Mouse (Mus musculus): ENCODE results near the gene Usp36. TPM values are rescaled to one million over a fixed set of nuclear protein-coding genes. Genes with fewer than 3 reads are reported as not detected.

The Usp36 gene
- total and polyA plus RNA-seq, 2 experiments, result 2.7 to 12.3 TPM

- H3K27me3 ChIP-seq (ENCODE audit: control insufficient read depth, insufficient read depth, low read length), result no peaks in the 10 kb centered on the region
- H3K4me1 ChIP-seq (ENCODE audit: control insufficient read depth, insufficient read depth, low read length), result no peaks in the 10 kb centered on the region
- no peaks in the 10 kb centered on the region for H3K36me3 ChIP-seq (ENCODE audit: control insufficient read depth, insufficient read depth, low read length)
- H3K79me2 ChIP-seq (ENCODE audit: control insufficient read depth, insufficient read depth, low read length), result no peaks in the 10 kb centered on the region
- TF ChIP-seq POLR2A (IDR thresholded peaks at IDR 0.05; ENCODE audit: extremely low read depth, insufficient read depth, low read length) (no peak), CTCF (IDR thresholded peaks at IDR 0.05; ENCODE audit: low read depth, low read length) (no peak)
- no peak overlapping the region for H3K27ac ChIP-seq (replicated peaks; ENCODE audit: insufficient read depth, low read depth, low read length)
- H3K4me3 ChIP-seq (ENCODE audit: insufficient read depth, low read depth, low read length), result no peak overlapping the region
- WGBS, result 94% methylated on average over 14 of the region's 14 CpGs
- H3K9ac ChIP-seq (ENCODE audit: low read depth, low read length), result no peak overlapping the region
- no peak for DNase-seq (ENCODE audit: extremely low read depth, low read depth, low spot score)
Measured at GRCm38 (mm10) chr11:118330361-118330760, 40.3 kb upstream of the Usp36 start.

- 87% methylated on average over 5 of the region's 5 CpGs for WGBS
- H3K27ac ChIP-seq (replicated peaks; ENCODE audit: insufficient read depth, low read depth, low read length), result no peak overlapping the region
- H3K36me3 ChIP-seq (ENCODE audit: control insufficient read depth, insufficient read depth, low read length), result no peaks in the 10 kb centered on the region
- H3K4me1 ChIP-seq (ENCODE audit: control insufficient read depth, insufficient read depth, low read length), result no peaks in the 10 kb centered on the region
- H3K9ac ChIP-seq (ENCODE audit: low read depth, low read length), result no peak overlapping the region
- TF ChIP-seq POLR2A (IDR thresholded peaks at IDR 0.05; ENCODE audit: extremely low read depth, insufficient read depth, low read length) (no peak), CTCF (IDR thresholded peaks at IDR 0.05; ENCODE audit: low read depth, low read length) (no peak)
- DNase-seq (ENCODE audit: extremely low read depth, low read depth, low spot score), result no peak
- no peak overlapping the region for H3K4me3 ChIP-seq (ENCODE audit: insufficient read depth, low read depth, low read length)
- H3K79me2 ChIP-seq (ENCODE audit: control insufficient read depth, insufficient read depth, low read length), result no peaks in the 10 kb centered on the region
- no peaks in the 10 kb centered on the region for H3K27me3 ChIP-seq (ENCODE audit: control insufficient read depth, insufficient read depth, low read length)
Measured at GRCm38 (mm10) chr11:118328947-118329346, 38.9 kb upstream of the Usp36 start.

GRCm38 (mm10) chr11:118328511-118328910 is 38.5 kb upstream of the Usp36 start:
- no peaks in the 10 kb centered on the region for H3K27me3 ChIP-seq (ENCODE audit: control insufficient read depth, insufficient read depth, low read length)
- H3K9ac ChIP-seq (ENCODE audit: low read depth, low read length), result no peak overlapping the region
- H3K4me1 ChIP-seq (ENCODE audit: control insufficient read depth, insufficient read depth, low read length), result no peaks in the 10 kb centered on the region
- WGBS, result 86% methylated on average over 6 of the region's 6 CpGs
- TF ChIP-seq CTCF (IDR thresholded peaks at IDR 0.05; ENCODE audit: low read depth, low read length) (no peak), POLR2A (IDR thresholded peaks at IDR 0.05; ENCODE audit: extremely low read depth, insufficient read depth, low read length) (no peak)
- no peaks in the 10 kb centered on the region for H3K36me3 ChIP-seq (ENCODE audit: control insufficient read depth, insufficient read depth, low read length)
- H3K79me2 ChIP-seq (ENCODE audit: control insufficient read depth, insufficient read depth, low read length), result no peaks in the 10 kb centered on the region
- no peak for DNase-seq (ENCODE audit: extremely low read depth, low read depth, low spot score)
- no peak overlapping the region for H3K27ac ChIP-seq (replicated peaks; ENCODE audit: insufficient read depth, low read depth, low read length)
- no peak overlapping the region for H3K4me3 ChIP-seq (ENCODE audit: insufficient read depth, low read depth, low read length)

DNA sequence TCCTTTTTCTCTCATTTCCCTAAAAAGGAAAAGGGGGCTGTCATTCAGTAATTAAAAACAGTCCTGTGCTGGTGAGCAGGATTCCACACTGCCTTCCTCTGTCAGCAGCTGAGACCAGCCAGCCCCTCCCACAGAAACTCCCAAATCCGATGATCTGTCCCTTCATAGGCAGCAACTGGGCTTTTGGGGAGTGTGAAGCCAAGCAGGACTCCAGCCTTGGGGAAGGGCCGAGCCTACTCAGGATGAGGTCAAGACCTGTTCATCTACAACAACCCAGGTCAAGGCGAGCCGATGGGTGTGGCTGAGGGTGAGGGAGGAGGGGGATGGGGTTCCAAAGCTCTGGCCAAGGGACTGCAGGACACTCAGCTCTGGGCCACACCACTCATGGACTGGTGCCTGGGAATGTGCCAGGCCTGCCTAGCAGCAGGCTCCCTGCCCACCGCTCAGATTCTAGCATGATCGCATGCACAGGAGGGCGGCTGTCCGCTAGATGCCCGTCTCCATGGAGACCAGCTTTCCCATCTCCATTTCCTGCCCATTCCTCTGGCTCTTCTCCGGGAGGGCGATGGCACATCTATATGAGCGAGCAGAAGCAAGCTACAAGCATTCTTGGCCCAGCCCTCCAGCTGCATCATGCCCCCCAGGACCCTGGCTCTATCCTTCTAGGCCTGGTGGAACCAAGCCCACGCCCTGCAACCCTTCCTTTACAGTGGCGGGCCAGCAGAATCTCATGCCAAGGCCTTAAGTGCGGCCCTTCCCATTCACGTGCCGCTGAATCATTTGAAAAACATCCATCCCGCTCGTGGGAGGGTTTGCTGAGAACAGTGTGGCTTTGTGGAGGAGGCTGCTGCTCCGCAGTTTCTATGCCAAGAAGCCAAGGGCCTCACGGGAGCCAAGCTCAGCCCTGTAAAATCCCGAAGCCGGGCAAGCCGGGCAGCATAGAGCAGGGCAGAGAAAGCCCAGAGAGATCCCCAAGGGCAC is 37.2 kb upstream of the Usp36 start:
- no peaks in the 10 kb centered on the region for H3K79me2 ChIP-seq (ENCODE audit: control insufficient read depth, insufficient read depth, low read length)
- H3K4me1 ChIP-seq (ENCODE audit: control insufficient read depth, insufficient read depth, low read length), result no peaks in the 10 kb centered on the region
- H3K9ac ChIP-seq (ENCODE audit: low read depth, low read length), result no peak overlapping the region
- no peak overlapping the region for H3K27ac ChIP-seq (replicated peaks; ENCODE audit: insufficient read depth, low read depth, low read length)
- no peak overlapping the region for H3K4me3 ChIP-seq (ENCODE audit: insufficient read depth, low read depth, low read length)
- no peak for TF ChIP-seq CTCF (IDR thresholded peaks at IDR 0.05; ENCODE audit: low read depth, low read length)
- TF ChIP-seq POLR2A (IDR thresholded peaks at IDR 0.05; ENCODE audit: extremely low read depth, insufficient read depth, low read length), result no peak
- no peaks in the 10 kb centered on the region for H3K36me3 ChIP-seq (ENCODE audit: control insufficient read depth, insufficient read depth, low read length)
- H3K27me3 ChIP-seq (ENCODE audit: control insufficient read depth, insufficient read depth, low read length), result no peaks in the 10 kb centered on the region
- 85% methylated on average over 24 of the region's 24 CpGs for WGBS
- DNase-seq (ENCODE audit: extremely low read depth, low read depth, low spot score), result no peak

DNA sequence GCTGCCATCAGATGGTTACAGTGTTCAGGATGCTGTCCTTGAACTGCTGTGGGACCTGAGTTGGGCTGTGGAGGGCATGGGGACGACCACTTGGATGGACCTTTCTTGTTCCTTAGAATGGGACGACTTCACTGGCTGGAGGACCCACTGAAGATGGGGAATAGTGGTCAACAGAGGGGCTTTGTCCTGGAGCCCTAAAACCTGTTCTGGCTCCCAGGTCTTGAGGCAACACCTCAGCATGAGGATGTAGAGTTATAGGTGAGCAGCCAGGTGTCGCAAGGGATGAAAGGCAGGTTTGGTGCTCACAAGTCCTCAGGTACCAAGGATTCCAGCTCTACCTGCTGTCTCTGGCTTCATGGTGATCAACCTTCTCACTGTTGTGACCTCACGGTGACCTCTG is 36.4 kb upstream of the Usp36 start:
- H3K36me3 ChIP-seq (ENCODE audit: control insufficient read depth, insufficient read depth, low read length), result no peaks in the 10 kb centered on the region
- no peak for DNase-seq (ENCODE audit: extremely low read depth, low read depth, low spot score)
- H3K4me3 ChIP-seq (ENCODE audit: insufficient read depth, low read depth, low read length), result no peak overlapping the region
- WGBS, result 76% methylated on average over 4 of the region's 4 CpGs
- TF ChIP-seq CTCF (IDR thresholded peaks at IDR 0.05; ENCODE audit: low read depth, low read length) (no peak), POLR2A (IDR thresholded peaks at IDR 0.05; ENCODE audit: extremely low read depth, insufficient read depth, low read length) (no peak)
- H3K27ac ChIP-seq (replicated peaks; ENCODE audit: insufficient read depth, low read depth, low read length), result no peak overlapping the region
- H3K79me2 ChIP-seq (ENCODE audit: control insufficient read depth, insufficient read depth, low read length), result no peaks in the 10 kb centered on the region
- H3K9ac ChIP-seq (ENCODE audit: low read depth, low read length), result no peak overlapping the region
- H3K27me3 ChIP-seq (ENCODE audit: control insufficient read depth, insufficient read depth, low read length), result no peaks in the 10 kb centered on the region
- no peaks in the 10 kb centered on the region for H3K4me1 ChIP-seq (ENCODE audit: control insufficient read depth, insufficient read depth, low read length)

GRCm38 (mm10) chr11:118324541-118324940 is 34.5 kb upstream of the Usp36 start:
- Histone ChIP-seq H3K4me1 (ENCODE audit: control insufficient read depth, insufficient read depth, low read length) (no peaks in the 10 kb centered on the region), H3K27me3 (ENCODE audit: control insufficient read depth, insufficient read depth, low read length) (no peaks in the 10 kb centered on the region), H3K4me3 (ENCODE audit: insufficient read depth, low read depth, low read length) (no peak overlapping the region), H3K36me3 (ENCODE audit: control insufficient read depth, insufficient read depth, low read length) (no peaks in the 10 kb centered on the region), H3K27ac (replicated peaks; ENCODE audit: insufficient read depth, low read depth, low read length) (no peak overlapping the region), H3K79me2 (ENCODE audit: control insufficient read depth, insufficient read depth, low read length) (no peaks in the 10 kb centered on the region), H3K9ac (ENCODE audit: low read depth, low read length) (no peak overlapping the region)
- TF ChIP-seq CTCF (IDR thresholded peaks at IDR 0.05; ENCODE audit: low read depth, low read length) (no peak), POLR2A (IDR thresholded peaks at IDR 0.05; ENCODE audit: extremely low read depth, insufficient read depth, low read length) (no peak)
- DNase-seq (ENCODE audit: extremely low read depth, low read depth, low spot score), result no peak
- WGBS, result 77% methylated on average over 5 of the region's 5 CpGs

Data from liver, adult 2 months (tissue).